Mouse (Mus musculus): ENCODE results near the gene Syt6.
A peak's percentile ranks its signal among the peaks of the same experiment; 100 is the strongest.

Gene Syt6

GRCm38 (mm10) chr3:103647164-103647867 is 72.3 kb downstream of the Syt6 start:
- DNase-seq (ENCODE audit: low read depth, low spot score) = no peak

GRCm38 (mm10) chr3:103648486-103648885 is 73.5 kb downstream of the Syt6 start:
- no peak for DNase-seq (ENCODE audit: low read depth, low spot score)

- no peak for DNase-seq (ENCODE audit: low read depth, low spot score)
These were observed 74.7 kb downstream of the Syt6 start for GRCm38 (mm10) chr3:103649716-103650115.

- DNase-seq (ENCODE audit: low read depth, low spot score) = no peak
These were observed 75.4 kb downstream of the Syt6 start for GRCm38 (mm10) chr3:103650406-103650805.

GRCm38 (mm10) chr3:103660012-103660411 is 85.0 kb downstream of the Syt6 start:
- no peak for DNase-seq (ENCODE audit: low read depth, low spot score)

- no peak for DNase-seq (ENCODE audit: low read depth, low spot score)
These were observed 86.7 kb downstream of the Syt6 start for GRCm38 (mm10) chr3:103661714-103662113.

- DNase-seq (ENCODE audit: low read depth, low spot score) = no peak
These were observed 88.4 kb downstream of the Syt6 start for GRCm38 (mm10) chr3:103663385-103663784.

GRCm38 (mm10) chr3:103672113-103672512 is 97.1 kb downstream of the Syt6 start:
- no peak for DNase-seq (ENCODE audit: low read depth, low spot score)

GRCm38 (mm10) chr3:103672716-103673115 is 97.7 kb downstream of the Syt6 start:
- DNase-seq (ENCODE audit: low read depth, low spot score) = no peak

- DNase-seq (ENCODE audit: low read depth, low spot score) = no peak
These were observed 103.8 kb downstream of the Syt6 start for GRCm38 (mm10) chr3:103678811-103679210.

- no peak for DNase-seq (ENCODE audit: low read depth, low spot score)
These were observed 107.4 kb downstream of the Syt6 start for GRCm38 (mm10) chr3:103682473-103682872.

GRCm38 (mm10) chr3:103683234-103683965 is 108.4 kb downstream of the Syt6 start:
- DNase-seq (ENCODE audit: low read depth, low spot score) = peak; percentile 12

- DNase-seq (ENCODE audit: low read depth, low spot score) = peak; percentile 2
These were observed 108.9 kb downstream of the Syt6 start for GRCm38 (mm10) chr3:103683966-103684319.

GRCm38 (mm10) chr3:103689043-103689442 is 114.0 kb downstream of the Syt6 start:
- DNase-seq (ENCODE audit: low read depth, low spot score) = no peak

GRCm38 (mm10) chr3:103690506-103690905 is 115.5 kb downstream of the Syt6 start:
- DNase-seq (ENCODE audit: low read depth, low spot score) = no peak

Data from forelimb bud, embryonic 11.5 days (tissue).